Mouse (Mus musculus) heart, embryonic 15.5 days (tissue): ENCODE data around the gene Ankdd1a. TPM values are rescaled to one million over a fixed set of nuclear protein-coding genes. Genes with fewer than 3 reads are reported as not detected.
A peak's percentile ranks its signal among the peaks of the same experiment; 100 is the strongest.

Source experiments
- ATAC-seq: fragments of 200-750 bp; cut with Nextera tagmentation; replicated peaks from 2 replicates; pipeline ENCODE4 v1.8.0; 2017; ENCODE audit warnings: low read depth, moderate TSS enrichment; ENCODE audit not compliant: insufficient number of reproducible peaks, insufficient read depth, low FRiP score
- H3K27ac ChIP-seq: fragments of 300-500 bp; sonication (generic); 2 replicates; pipeline ENCODE4 v1.5.1; 2015; ENCODE audit warnings: mild to moderate bottlenecking, inconsistent platforms
- H3K27me3 ChIP-seq: fragments of 300-500 bp; sonication (generic); 2 replicates; pipeline ENCODE4 v1.6.1; 2015; ENCODE audit warnings: inconsistent platforms
- H3K36me3 ChIP-seq: fragments of 300-500 bp; sonication (generic); 2 replicates; pipeline ENCODE4 v1.6.1; 2015; ENCODE audit warnings: mild to moderate bottlenecking, inconsistent platforms
- H3K4me1 ChIP-seq: fragments of 300-500 bp; sonication (generic); replicated peaks from 2 replicates; pipeline ENCODE4 v1.6.1; 2015; ENCODE audit warnings: inconsistent platforms
- H3K4me2 ChIP-seq: fragments of 300-500 bp; sonication (generic); 2 replicates; pipeline ENCODE4 v1.6.1; 2015; ENCODE audit warnings: inconsistent platforms, mild to moderate bottlenecking, moderate library complexity
- H3K4me3 ChIP-seq: fragments of 300-500 bp; sonication (generic); 2 replicates; pipeline ENCODE4 v1.5.1; 2015; ENCODE audit warnings: mild to moderate bottlenecking, inconsistent platforms
- H3K9ac ChIP-seq: fragments of 300-500 bp; sonication (generic); 2 replicates; pipeline ENCODE4 v1.6.1; 2015; ENCODE audit warnings: mild to moderate bottlenecking, inconsistent platforms
- H3K9me3 ChIP-seq: fragments of 300-500 bp; sonication (generic); replicated peaks from 2 replicates; pipeline ENCODE4 v1.6.1; 2016; ENCODE audit warnings: inconsistent platforms
- WGBS: fragments of 180-500 bp; shearing (Covaris S2); methylation state at CpG from one replicate; pipeline ENCODE4 v1.1.7; 2015; ENCODE audit warnings: mixed read lengths; 5-methylcytosine and 5-hydroxymethylcytosine counted together
- polyA plus RNA-seq: library from polyadenylated mRNA; unstranded; fragments of >200 nt; fragmentation: Nextera tagmentation; extraction: Ambion mirVana; gene quantifications from 2 replicates; pipeline ENCODE4 v1.2.1, GENCODE M21; 2015

Gene Ankdd1a
- polyA plus RNA-seq, 1 experiment from 2014 or later, result not detected

DNA sequence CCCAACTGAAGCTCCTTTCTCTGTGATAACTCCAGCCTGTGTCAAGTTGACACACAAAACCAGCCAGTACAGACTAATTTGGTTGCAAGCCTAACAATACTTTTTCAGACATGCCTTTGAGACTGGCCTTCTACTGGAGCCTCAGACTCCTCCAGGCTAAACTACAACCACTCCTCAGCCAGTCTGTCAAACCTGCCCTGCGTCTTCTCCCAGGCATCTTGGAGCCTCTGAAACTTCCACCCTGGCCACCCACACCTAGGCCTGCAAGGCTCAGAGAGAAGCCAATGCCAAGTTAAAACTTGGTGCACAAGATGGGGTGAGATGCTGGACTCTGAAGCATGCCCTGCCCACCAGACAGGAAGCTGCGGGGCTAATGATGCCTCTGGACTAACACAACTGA, 27.6 kb downstream of the Ankdd1a start:
- no peak for ATAC-seq
- Histone ChIP-seq H3K9ac (no peak overlapping the region), H3K27me3 (no peaks in the 10 kb centered on the region), H3K36me3 (peaks cover 11% of the 10 kb centered on the region; the same call in 1 of the 2 replicates), H3K4me2 (no peak overlapping the region), H3K4me1 (no peaks in the 10 kb centered on the region), H3K9me3 (no peaks in the 10 kb centered on the region), H3K27ac (no peak overlapping the region), H3K4me3 (no peak overlapping the region)
- 89% methylated on average over 2 of the region's 2 CpGs for WGBS

DNA sequence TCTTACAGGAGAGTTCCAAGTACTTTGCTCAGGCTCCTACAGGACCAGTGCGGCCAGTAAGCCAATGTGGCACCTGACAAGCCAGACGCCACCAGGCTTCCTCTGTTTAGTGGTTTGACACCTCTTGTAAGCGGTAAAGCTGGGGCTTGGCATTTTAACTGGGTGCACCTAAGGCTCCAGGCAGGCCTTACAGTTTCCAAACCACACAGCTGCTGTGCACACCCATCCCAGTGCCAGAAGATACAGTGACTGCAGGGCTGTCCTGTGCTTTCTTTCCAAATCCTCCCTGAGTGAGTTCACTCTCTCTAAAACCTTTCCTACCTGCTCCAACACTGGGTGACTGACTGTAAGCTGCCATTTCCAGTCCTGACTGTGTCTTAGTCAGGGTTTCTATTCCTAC, 28.5 kb downstream of the Ankdd1a start:
- Histone ChIP-seq H3K4me1 (no peaks in the 10 kb centered on the region), H3K27ac (no peak overlapping the region), H3K36me3 (peaks cover 17% of the 10 kb centered on the region), H3K9me3 (no peaks in the 10 kb centered on the region), H3K27me3 (no peaks in the 10 kb centered on the region), H3K4me3 (no peak overlapping the region), H3K9ac (no peak overlapping the region), H3K4me2 (no peak overlapping the region)
- ATAC-seq, result no peak
- WGBS, result 83% methylated on average over 3 of the region's 3 CpGs

DNA sequence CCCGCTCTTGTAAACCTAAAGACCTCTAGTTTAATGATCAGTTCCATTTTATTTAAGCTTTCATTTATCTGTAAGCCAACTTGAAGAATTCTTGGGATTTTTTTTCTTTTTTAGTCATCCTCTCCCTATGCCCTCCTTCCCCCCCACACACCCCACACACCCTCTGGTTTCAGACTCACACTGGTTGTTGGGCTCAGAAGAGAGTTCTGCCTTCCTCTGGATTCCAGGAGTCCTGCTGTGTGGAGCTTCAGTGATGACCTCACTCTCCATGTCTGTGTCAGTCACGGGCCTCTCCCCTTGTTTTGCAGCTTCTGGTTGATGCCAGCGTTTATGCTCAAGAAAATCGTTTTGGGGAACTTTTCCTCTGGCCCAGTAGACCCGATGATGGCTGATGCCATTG, 39.9 kb downstream of the Ankdd1a start:
- Histone ChIP-seq H3K9me3 (no peaks in the 10 kb centered on the region), H3K27me3 (no peaks in the 10 kb centered on the region), H3K4me3 (no peak overlapping the region), H3K4me1 (no peaks in the 10 kb centered on the region), H3K27ac (no peak overlapping the region), H3K9ac (no peak overlapping the region), H3K36me3 (peaks cover 69% of the 10 kb centered on the region), H3K4me2 (no peak overlapping the region)
- WGBS, result 86% methylated on average over 5 of the region's 5 CpGs
- ATAC-seq, result no peak

DNA sequence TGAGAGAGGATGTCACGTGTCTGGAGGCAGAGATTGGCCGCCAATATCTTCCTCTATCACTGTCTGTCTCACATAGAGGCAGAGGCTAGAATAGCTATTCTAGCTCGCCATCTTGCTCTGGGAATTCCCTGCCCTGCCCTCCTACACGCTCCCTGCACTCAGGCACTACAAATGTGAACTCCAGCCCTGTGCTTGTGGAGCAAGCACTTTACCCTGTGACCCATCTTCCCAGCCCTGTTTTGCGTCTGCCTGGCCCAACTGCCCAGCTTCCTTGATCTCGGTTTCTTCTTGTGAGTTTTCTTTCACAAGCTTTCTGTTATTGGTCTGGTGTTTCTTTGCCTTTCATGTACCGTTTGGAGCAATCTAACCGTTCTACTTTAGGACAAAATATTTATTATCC, 40.8 kb downstream of the Ankdd1a start:
- 82% methylated on average over 8 of the region's 8 CpGs for WGBS
- ATAC-seq, result no peak

DNA sequence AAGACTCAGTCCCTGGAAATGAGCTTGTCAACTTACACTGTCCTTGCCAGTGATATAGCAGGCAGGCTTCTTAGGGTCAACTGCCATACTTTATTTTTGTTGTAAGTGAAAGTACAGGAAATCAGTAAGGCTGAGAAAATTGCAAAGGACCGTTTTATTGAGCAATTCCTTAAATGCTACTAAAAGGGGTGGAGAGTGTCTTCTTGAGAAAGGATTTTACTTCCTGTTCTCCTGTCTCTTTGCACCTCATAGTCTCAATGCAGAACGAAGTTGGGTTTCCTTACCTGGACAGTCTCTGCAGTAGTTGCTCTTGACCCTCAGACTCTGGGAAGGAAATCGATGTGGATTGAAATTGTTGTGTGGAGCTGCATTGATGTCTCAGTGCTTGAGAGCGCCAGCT, 47.2 kb downstream of the Ankdd1a start:
- Histone ChIP-seq H3K27ac (no peak overlapping the region), H3K9me3 (no peaks in the 10 kb centered on the region), H3K4me2 (no peak overlapping the region), H3K9ac (no peak overlapping the region), H3K4me1 (no peaks in the 10 kb centered on the region), H3K4me3 (no peak overlapping the region), H3K36me3 (peaks cover 49% of the 10 kb centered on the region), H3K27me3 (no peaks in the 10 kb centered on the region)
- 84% methylated on average over 4 of the region's 4 CpGs for WGBS
- ATAC-seq, result no peak

More for the DNA sequence above, 40.8 kb downstream of the Ankdd1a start:
- Histone ChIP-seq H3K4me2 (no peak overlapping the region), H3K9me3 (no peaks in the 10 kb centered on the region), H3K9ac (no peak overlapping the region), H3K4me1 (no peaks in the 10 kb centered on the region), H3K27ac (no peak overlapping the region), H3K36me3 (peaks cover 64% of the 10 kb centered on the region), H3K27me3 (no peaks in the 10 kb centered on the region), H3K4me3 (no peak overlapping the region)

DNA sequence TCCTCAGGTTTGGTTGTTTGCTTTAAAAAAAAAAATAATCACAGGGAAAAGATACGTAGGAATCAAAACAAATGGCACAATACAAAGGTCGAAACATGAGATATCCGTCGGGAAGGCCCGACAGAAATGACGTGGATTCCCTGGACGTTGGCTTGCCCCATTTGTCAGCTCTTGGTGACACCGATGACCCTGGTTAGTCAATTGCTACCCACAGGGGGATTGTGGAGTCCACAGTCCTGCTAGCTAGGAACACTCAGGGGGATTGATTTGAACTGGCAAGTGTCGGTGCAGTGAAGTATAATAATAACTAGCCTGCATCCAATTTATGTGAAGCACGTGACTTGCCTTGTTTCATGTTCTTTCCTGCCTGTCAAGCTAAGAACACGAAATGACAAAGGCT, 52.3 kb downstream of the Ankdd1a start:
- 61% methylated on average over 11 of the region's 11 CpGs for WGBS
- Histone ChIP-seq H3K4me3 (no peak overlapping the region), H3K27ac (no peak overlapping the region), H3K9ac (no peak overlapping the region), H3K9me3 (no peaks in the 10 kb centered on the region), H3K4me1 (peaks cover 3% of the 10 kb centered on the region), H3K27me3 (no peaks in the 10 kb centered on the region), H3K36me3 (peaks cover 37% of the 10 kb centered on the region), H3K4me2 (no peak overlapping the region)
- ATAC-seq, result no peak

DNA sequence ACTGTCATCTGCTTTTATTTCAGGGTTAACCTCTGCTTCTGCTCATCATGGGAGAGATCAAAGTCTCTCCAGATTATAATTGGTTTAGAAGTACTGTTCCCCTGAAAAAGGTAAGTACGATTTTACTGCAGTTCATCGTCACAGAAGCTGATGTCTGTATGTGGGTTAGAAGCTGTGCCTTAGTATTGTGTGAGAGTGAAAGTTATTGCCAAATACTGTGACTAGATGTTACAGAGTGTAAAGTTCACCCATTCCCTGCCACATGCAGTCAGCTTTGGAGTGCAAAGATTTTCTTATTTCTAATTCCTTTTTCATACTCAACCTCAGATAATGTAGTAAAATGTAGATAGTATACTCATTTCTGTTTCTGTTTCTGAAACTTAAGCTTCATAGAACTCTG, 54.8 kb downstream of the Ankdd1a start:
- Histone ChIP-seq H3K27ac (no peak overlapping the region), H3K9me3 (no peaks in the 10 kb centered on the region), H3K27me3 (no peaks in the 10 kb centered on the region), H3K4me3 (no peak overlapping the region), H3K9ac (no peak overlapping the region), H3K4me1 (peaks cover 16% of the 10 kb centered on the region), H3K4me2 (no peak overlapping the region), H3K36me3 (peaks cover 24% of the 10 kb centered on the region)
- ATAC-seq, result no peak
- WGBS, result 95% methylated on average over 2 of the region's 2 CpGs

DNA sequence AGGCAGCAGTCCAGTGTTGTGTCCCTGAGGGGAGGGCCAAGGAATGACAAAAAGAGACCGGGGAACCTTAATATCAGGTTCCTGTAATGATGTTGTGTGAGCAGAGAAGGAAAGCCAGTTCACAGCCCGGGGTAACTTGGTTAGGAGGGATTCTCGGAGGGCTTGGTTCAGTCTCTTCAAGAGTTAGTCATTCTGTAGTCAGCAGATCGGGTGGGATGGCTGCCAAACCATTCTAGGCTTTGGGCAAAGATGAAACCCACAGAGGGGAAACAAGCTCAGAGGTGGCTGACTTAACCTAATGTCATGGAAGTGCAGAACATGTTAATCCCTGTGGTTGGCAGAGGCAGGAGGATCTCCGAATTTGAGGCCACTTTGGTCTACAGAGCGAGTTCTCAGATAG, 55.8 kb downstream of the Ankdd1a start:
- Histone ChIP-seq H3K36me3 (peaks cover 14% of the 10 kb centered on the region; the same call in 1 of the 2 replicates), H3K9me3 (no peaks in the 10 kb centered on the region), H3K9ac (no peak overlapping the region), H3K27ac (no peak overlapping the region), H3K4me2 (no peak overlapping the region), H3K27me3 (no peaks in the 10 kb centered on the region), H3K4me3 (no peak overlapping the region), H3K4me1 (peaks cover 16% of the 10 kb centered on the region)
- ATAC-seq, result no peak
- 89% methylated on average over 6 of the region's 6 CpGs for WGBS

DNA sequence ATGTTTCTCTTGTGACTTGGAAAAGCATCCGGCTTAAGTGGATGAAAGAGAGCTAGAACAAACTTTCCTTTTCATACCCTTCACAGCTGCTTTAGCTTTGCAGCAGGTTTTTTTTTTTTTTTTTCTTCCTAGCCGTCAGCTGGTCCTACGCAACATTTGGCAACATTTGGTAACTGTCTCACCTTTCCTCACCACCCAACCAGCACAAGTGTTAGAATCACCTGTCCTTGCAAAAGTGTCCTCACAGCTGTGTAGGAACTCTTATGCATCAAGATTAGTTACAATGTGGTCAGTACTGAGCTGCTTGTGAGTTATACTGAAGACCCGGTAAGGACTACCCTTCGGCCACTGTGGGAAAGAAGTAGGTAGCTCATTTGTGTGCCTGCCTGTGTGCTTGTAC, 57.4 kb downstream of the Ankdd1a start:
- H3K4me2 ChIP-seq, result no peak overlapping the region; the same call in 1 of the 2 replicates
- 63% methylated on average over 5 of the region's 5 CpGs for WGBS
- H3K36me3 ChIP-seq, result peaks cover 11% of the 10 kb centered on the region; the same call in 1 of the 2 replicates
- H3K27me3 ChIP-seq, result no peaks in the 10 kb centered on the region
- H3K9me3 ChIP-seq, result no peaks in the 10 kb centered on the region
- no peak overlapping the region for H3K4me3 ChIP-seq
- no peak overlapping the region for H3K9ac ChIP-seq
- peaks cover 16% of the 10 kb centered on the region for H3K4me1 ChIP-seq
- ATAC-seq, result no peak
- no peak overlapping the region; the same call in 1 of the 2 replicates for H3K27ac ChIP-seq

DNA sequence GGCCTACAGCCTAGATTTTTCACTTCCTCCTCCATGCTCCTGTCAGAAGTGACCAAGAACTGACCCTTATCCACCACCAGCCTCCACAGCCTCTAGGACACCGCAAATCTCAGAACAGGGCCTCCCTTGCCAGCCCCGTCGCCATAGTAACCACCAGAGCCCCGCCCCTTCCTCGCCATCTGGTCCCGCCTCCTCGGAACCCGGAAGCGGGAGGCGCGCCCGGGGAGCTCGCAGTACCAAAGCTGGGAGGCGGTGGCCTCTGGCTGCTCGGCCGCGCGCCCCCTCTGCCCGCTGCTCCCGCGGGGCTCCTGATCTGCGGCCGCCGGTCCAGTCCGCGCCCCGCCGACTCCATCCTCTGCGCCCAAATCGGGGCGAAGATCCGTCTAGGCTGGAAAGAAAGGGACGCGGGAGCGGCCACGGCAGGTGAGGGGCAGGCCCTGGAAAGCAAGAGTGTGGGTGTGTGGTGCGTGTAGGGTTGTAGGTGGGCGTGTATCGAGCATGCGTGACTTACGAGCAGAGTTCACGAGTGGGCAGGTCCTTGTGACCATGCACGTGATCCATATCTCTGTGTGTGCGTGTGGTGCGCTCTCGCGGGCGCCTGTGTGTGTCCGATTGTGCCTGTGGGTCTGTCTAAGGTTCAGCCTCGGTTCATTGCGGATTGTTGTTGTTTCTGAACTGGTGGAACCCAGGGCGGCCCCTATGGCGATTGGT, 59.1 kb downstream of the Ankdd1a start, which contains the start of gene Spg21:
Spg21 (plus strand) TSS at position 216 of the 711 bp plus-strand sequence.
- peaks cover 16% of the 10 kb centered on the region for H3K4me1 ChIP-seq
- no peaks in the 10 kb centered on the region for H3K27me3 ChIP-seq
- peak within 1 kb of the TSS; percentile 87 for H3K9ac ChIP-seq
- peak within 1 kb of the TSS; percentile 93 for H3K4me3 ChIP-seq
- peak within 1 kb of the TSS; percentile 76 for H3K4me2 ChIP-seq
- peak within 1 kb of the TSS; percentile 88 for H3K27ac ChIP-seq
- under 1% methylated on average over 53 of the region's 53 CpGs for WGBS
- H3K9me3 ChIP-seq, result no peaks in the 10 kb centered on the region
- H3K36me3 ChIP-seq, result peaks cover 8% of the 10 kb centered on the region; the same call in 1 of the 2 replicates
- ATAC-seq, result peak; percentile 94

DNA sequence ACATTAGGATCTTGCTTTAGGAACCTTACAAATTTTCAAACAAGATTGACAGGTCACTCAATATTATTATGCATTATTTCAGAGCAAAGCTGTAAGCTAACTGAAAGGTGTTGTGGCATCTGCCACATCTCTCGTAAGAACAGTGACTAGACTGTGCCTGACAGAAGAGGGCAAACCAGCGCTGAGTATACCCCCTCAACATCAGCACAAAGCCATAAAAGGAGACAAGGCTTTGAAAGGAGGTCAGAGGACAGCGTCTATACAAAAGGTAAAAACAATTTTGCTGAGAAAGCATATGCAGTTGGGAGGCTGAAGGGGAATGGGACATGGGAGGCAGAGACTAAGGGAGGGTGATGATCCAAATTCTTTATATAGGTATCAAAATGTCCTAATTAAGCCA, 59.8 kb downstream of the Ankdd1a start:
- no peak overlapping the region for H3K9ac ChIP-seq
- no peak for ATAC-seq
- WGBS, result 69% methylated on average over 3 of the region's 3 CpGs

DNA sequence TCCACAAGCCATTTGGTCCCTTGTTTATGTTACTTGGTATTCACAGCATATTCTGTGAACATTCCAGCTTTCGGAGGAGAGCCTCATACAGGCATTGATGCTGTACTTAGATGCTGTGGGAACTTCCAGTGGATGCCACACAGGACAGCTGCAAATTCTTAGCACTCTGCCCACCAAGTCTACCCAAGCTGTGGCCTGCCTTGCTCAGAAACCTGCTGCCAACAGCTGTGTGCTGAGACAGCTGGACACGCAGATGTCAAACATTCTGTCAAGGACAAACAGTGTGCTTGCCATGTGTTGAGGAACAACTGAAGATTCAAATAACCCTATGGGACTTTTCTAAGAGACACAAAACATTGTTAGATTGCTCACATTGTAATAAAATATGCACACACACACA, 61.0 kb downstream of the Ankdd1a start:
- ATAC-seq, result no peak
- 85% methylated on average over 2 of the region's 2 CpGs for WGBS
- H3K4me3 ChIP-seq, result no peak overlapping the region
- no peaks in the 10 kb centered on the region for H3K27me3 ChIP-seq
- H3K9me3 ChIP-seq, result no peaks in the 10 kb centered on the region
- H3K9ac ChIP-seq, result no peak overlapping the region
- H3K27ac ChIP-seq, result no peak overlapping the region
- H3K4me1 ChIP-seq, result peaks cover 16% of the 10 kb centered on the region
- no peaks in the 10 kb centered on the region for H3K36me3 ChIP-seq
- H3K4me2 ChIP-seq, result no peak overlapping the region

More for the DNA sequence above, 59.8 kb downstream of the Ankdd1a start:
- peaks cover 16% of the 10 kb centered on the region for H3K4me1 ChIP-seq
- H3K36me3 ChIP-seq, result 0 out of 2 replicates have a peak, but pooled peaks cover under 1% of the 10 kb centered on the region
- H3K27me3 ChIP-seq, result no peaks in the 10 kb centered on the region
- no peaks in the 10 kb centered on the region for H3K9me3 ChIP-seq
- H3K4me2 ChIP-seq, result peak overlapping the region; percentile 76
- H3K27ac ChIP-seq, result peak overlapping the region; percentile 88
- H3K4me3 ChIP-seq, result peak overlapping the region; percentile 93; the same call in 1 of the 2 replicates
